Mouse (Mus musculus): ENCODE data around the gene Tmigd3.

Gene Tmigd3

DNA sequence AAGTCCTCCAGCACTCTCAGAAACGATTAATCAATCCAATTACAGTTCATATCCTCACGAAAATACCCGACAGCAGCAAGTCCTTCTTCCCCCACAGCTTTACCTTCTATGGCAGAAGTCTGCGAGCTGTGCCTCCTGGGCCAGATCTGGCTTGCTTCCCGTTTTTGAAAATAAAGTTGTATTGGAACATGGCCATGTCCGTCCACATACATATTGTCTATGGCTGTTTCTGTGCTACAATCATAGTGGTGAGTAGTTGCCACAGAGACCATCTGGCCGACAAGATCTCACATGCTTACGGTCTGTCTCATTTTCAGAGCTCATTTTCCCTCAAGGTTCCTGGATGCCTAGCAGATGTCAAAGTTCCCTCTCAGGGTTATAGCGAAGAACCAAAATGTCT, 5.6 kb upstream of the Tmigd3 start:
- Histone ChIP-seq H3K4me3 (replicated peaks; ENCODE audit: low read length) (no peak overlapping the region), H3K27me3 (ENCODE audit: insufficient read depth, low read length) (no peaks in the 10 kb centered on the region), H3K9me3 (ENCODE audit: low read length) (no peaks in the 10 kb centered on the region), H3K36me3 (ENCODE audit: insufficient read depth, low read length) (no peaks in the 10 kb centered on the region), H3K4me1 (replicated peaks; ENCODE audit: low read depth, low read length) (peaks cover 5% of the 10 kb centered on the region; the same call in 1 of the 2 replicates)
- TF ChIP-seq NANOG (IDR thresholded peaks at IDR 0.05; ENCODE audit: borderline replicate concordance, low read length) (no peak), POU5F1 (IDR thresholded peaks at IDR 0.05; ENCODE audit: borderline replicate concordance, low read length) (no peak), CTCF (conservative IDR thresholded peaks at IDR 0.05; ENCODE audit: low read length) (no peak)

- Histone ChIP-seq H3K27me3 (ENCODE audit: insufficient read depth, low read length) (no peaks in the 10 kb centered on the region), H3K4me1 (replicated peaks; ENCODE audit: low read depth, low read length) (no peaks in the 10 kb centered on the region)
Measured at GRCm38 (mm10) chr3:105868135-105868534, 2.6 kb upstream of the Tmigd3 start.

DNA sequence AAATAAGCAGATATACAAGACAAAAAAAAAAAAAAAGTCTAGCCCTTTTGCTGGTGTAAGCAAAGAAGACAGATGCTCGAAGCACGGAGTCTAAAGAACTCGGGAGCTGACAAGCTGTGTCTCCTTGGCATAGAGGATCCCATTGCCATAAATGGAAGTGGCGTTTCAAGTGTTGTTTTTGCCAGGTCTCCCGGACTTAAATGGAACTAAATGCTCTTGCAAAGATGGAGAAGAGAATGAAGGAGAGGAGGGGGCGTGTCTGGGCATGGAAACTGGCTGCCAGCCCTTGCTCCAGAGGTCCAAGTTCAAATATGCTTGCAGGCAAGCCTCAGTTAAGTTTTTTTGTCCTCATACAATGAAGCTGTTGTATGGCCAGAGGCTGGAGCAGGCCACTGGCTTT, 1.3 kb downstream of the Tmigd3 start:
- Histone ChIP-seq H3K9me3 (ENCODE audit: low read length) (no peaks in the 10 kb centered on the region), H3K36me3 (ENCODE audit: insufficient read depth, low read length) (no peaks in the 10 kb centered on the region), H3K27me3 (ENCODE audit: insufficient read depth, low read length) (no peaks in the 10 kb centered on the region), H3K4me3 (replicated peaks; ENCODE audit: low read length) (no peak overlapping the region), H3K4me1 (replicated peaks; ENCODE audit: low read depth, low read length) (no peaks in the 10 kb centered on the region)
- no peak for TF ChIP-seq CTCF (conservative IDR thresholded peaks at IDR 0.05; ENCODE audit: low read length)
- TF ChIP-seq NANOG (IDR thresholded peaks at IDR 0.05; ENCODE audit: borderline replicate concordance, low read length) = no peak
- no peak for TF ChIP-seq POU5F1 (IDR thresholded peaks at IDR 0.05; ENCODE audit: borderline replicate concordance, low read length)

More at GRCm38 (mm10) chr3:105868135-105868534, 2.6 kb upstream of the Tmigd3 start:
- H3K36me3 ChIP-seq (ENCODE audit: insufficient read depth, low read length) = no peaks in the 10 kb centered on the region
- H3K9me3 ChIP-seq (ENCODE audit: low read length) = no peaks in the 10 kb centered on the region
- H3K4me3 ChIP-seq (replicated peaks; ENCODE audit: low read length) = no peak overlapping the region
- TF ChIP-seq CTCF (conservative IDR thresholded peaks at IDR 0.05; ENCODE audit: low read length) (no peak), NANOG (IDR thresholded peaks at IDR 0.05; ENCODE audit: borderline replicate concordance, low read length) (no peak), POU5F1 (IDR thresholded peaks at IDR 0.05; ENCODE audit: borderline replicate concordance, low read length) (no peak)

- Histone ChIP-seq H3K4me3 (replicated peaks; ENCODE audit: low read length) (no peak overlapping the region), H3K27me3 (ENCODE audit: insufficient read depth, low read length) (no peaks in the 10 kb centered on the region), H3K4me1 (replicated peaks; ENCODE audit: low read depth, low read length) (no peaks in the 10 kb centered on the region), H3K9me3 (ENCODE audit: low read length) (no peaks in the 10 kb centered on the region), H3K36me3 (ENCODE audit: insufficient read depth, low read length) (no peaks in the 10 kb centered on the region)
- TF ChIP-seq POU5F1 (IDR thresholded peaks at IDR 0.05; ENCODE audit: borderline replicate concordance, low read length) = no peak
- no peak for TF ChIP-seq NANOG (IDR thresholded peaks at IDR 0.05; ENCODE audit: borderline replicate concordance, low read length)
- TF ChIP-seq CTCF (conservative IDR thresholded peaks at IDR 0.05; ENCODE audit: low read length) = no peak
Measured at GRCm38 (mm10) chr3:105872579-105872978, 1.9 kb downstream of the Tmigd3 start.

- Histone ChIP-seq H3K9me3 (ENCODE audit: low read length) (no peaks in the 10 kb centered on the region), H3K4me3 (replicated peaks; ENCODE audit: low read length) (no peak overlapping the region), H3K4me1 (replicated peaks; ENCODE audit: low read depth, low read length) (0 out of 2 replicates have a peak, but pooled peaks cover 2% of the 10 kb centered on the region), H3K36me3 (ENCODE audit: insufficient read depth, low read length) (no peaks in the 10 kb centered on the region), H3K27me3 (ENCODE audit: insufficient read depth, low read length) (no peaks in the 10 kb centered on the region)
- TF ChIP-seq POU5F1 (IDR thresholded peaks at IDR 0.05; ENCODE audit: borderline replicate concordance, low read length) (no peak), CTCF (conservative IDR thresholded peaks at IDR 0.05; ENCODE audit: low read length) (no peak), NANOG (IDR thresholded peaks at IDR 0.05; ENCODE audit: borderline replicate concordance, low read length) (no peak)
Measured at GRCm38 (mm10) chr3:105873451-105874445, 3.0 kb downstream of the Tmigd3 start.

GRCm38 (mm10) chr3:105876022-105876421, 5.3 kb downstream of the Tmigd3 start:
- Histone ChIP-seq H3K9me3 (ENCODE audit: low read length) (no peaks in the 10 kb centered on the region), H3K4me3 (replicated peaks; ENCODE audit: low read length) (no peak overlapping the region), H3K27me3 (ENCODE audit: insufficient read depth, low read length) (no peaks in the 10 kb centered on the region), H3K36me3 (ENCODE audit: insufficient read depth, low read length) (no peaks in the 10 kb centered on the region), H3K4me1 (replicated peaks; ENCODE audit: low read depth, low read length) (0 out of 2 replicates have a peak, but pooled peaks cover 3% of the 10 kb centered on the region)
- TF ChIP-seq CTCF (conservative IDR thresholded peaks at IDR 0.05; ENCODE audit: low read length) = no peak
- no peak for TF ChIP-seq NANOG (IDR thresholded peaks at IDR 0.05; ENCODE audit: borderline replicate concordance, low read length)
- no peak for TF ChIP-seq POU5F1 (IDR thresholded peaks at IDR 0.05; ENCODE audit: borderline replicate concordance, low read length)

GRCm38 (mm10) chr3:105877252-105877803, 6.6 kb downstream of the Tmigd3 start:
- Histone ChIP-seq H3K27me3 (ENCODE audit: insufficient read depth, low read length) (no peaks in the 10 kb centered on the region), H3K4me1 (replicated peaks; ENCODE audit: low read depth, low read length) (0 out of 2 replicates have a peak, but pooled peaks cover 3% of the 10 kb centered on the region), H3K9me3 (ENCODE audit: low read length) (no peaks in the 10 kb centered on the region), H3K4me3 (replicated peaks; ENCODE audit: low read length) (no peak overlapping the region), H3K36me3 (ENCODE audit: insufficient read depth, low read length) (no peaks in the 10 kb centered on the region)
- TF ChIP-seq CTCF (conservative IDR thresholded peaks at IDR 0.05; ENCODE audit: low read length) (no peak), POU5F1 (IDR thresholded peaks at IDR 0.05; ENCODE audit: borderline replicate concordance, low read length) (no peak), NANOG (IDR thresholded peaks at IDR 0.05; ENCODE audit: borderline replicate concordance, low read length) (no peak)

DNA sequence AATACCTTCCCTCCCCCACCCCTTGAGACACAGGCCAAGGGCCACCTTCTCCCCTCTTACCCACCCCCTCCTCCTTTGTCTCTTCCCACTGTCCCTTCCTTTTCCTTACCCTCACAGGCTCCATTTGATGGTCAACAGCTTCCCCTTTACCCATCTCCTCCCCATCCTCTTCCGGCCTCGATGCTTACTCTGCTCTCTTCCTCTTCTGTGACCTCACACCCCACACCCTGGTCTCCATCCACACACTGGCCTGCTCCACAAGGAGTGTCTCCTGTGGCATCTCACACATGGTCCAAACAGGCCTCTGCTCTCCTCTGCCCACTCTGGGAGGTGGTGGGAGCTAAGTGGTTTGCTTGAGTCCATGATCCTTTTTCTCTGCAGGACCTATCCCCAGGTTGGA, 7.2 kb downstream of the Tmigd3 start:
- no peak for TF ChIP-seq POU5F1 (IDR thresholded peaks at IDR 0.05; ENCODE audit: borderline replicate concordance, low read length)
- no peak for TF ChIP-seq NANOG (IDR thresholded peaks at IDR 0.05; ENCODE audit: borderline replicate concordance, low read length)
- no peak for TF ChIP-seq CTCF (conservative IDR thresholded peaks at IDR 0.05; ENCODE audit: low read length)
- Histone ChIP-seq H3K4me3 (replicated peaks; ENCODE audit: low read length) (no peak overlapping the region), H3K9me3 (ENCODE audit: low read length) (no peaks in the 10 kb centered on the region), H3K36me3 (ENCODE audit: insufficient read depth, low read length) (no peaks in the 10 kb centered on the region), H3K27me3 (ENCODE audit: insufficient read depth, low read length) (no peaks in the 10 kb centered on the region), H3K4me1 (replicated peaks; ENCODE audit: low read depth, low read length) (0 out of 2 replicates have a peak, but pooled peaks cover 3% of the 10 kb centered on the region)
